Mouse (Mus musculus) layer of hippocampus, adult 2 months (tissue): ENCODE results near the gene Sds. TPM values are rescaled to one million over a fixed set of nuclear protein-coding genes. Genes with fewer than 3 reads are reported as not detected.

Experiments
- DNase-seq, 2 experiments: peaks; one replicate each; pipeline ENCODE4 v3.0.0; 2022; ENCODE audit warnings: low spot score in 2 of 2
- H3K27ac ChIP-seq: fragments of 200-600 bp; 2 replicates; pipeline ENCODE4 v1.8.1; 2022
- H3K4me3 ChIP-seq: fragments of 200-600 bp; 2 replicates; pipeline ENCODE4 v1.8.1; 2022; ENCODE audit warnings: mild to moderate bottlenecking
- CTCF ChIP-seq: fragments of 200-600 bp; conservative IDR thresholded peaks from 2 replicates; pipeline ENCODE4 v1.8.1; 2022; ENCODE audit warnings: antibody characterized with exemption, mild to moderate bottlenecking, moderate library complexity
- total RNA-seq, 2 experiments: library from RNA; stranded (reverse); gene quantifications; 2 replicates each; pipeline ENCODE4 v1.2.3; 2021

The Sds gene
- total RNA-seq, 2 experiments from 2014 or later = 0.31 TPM; not detected in 1

DNA sequence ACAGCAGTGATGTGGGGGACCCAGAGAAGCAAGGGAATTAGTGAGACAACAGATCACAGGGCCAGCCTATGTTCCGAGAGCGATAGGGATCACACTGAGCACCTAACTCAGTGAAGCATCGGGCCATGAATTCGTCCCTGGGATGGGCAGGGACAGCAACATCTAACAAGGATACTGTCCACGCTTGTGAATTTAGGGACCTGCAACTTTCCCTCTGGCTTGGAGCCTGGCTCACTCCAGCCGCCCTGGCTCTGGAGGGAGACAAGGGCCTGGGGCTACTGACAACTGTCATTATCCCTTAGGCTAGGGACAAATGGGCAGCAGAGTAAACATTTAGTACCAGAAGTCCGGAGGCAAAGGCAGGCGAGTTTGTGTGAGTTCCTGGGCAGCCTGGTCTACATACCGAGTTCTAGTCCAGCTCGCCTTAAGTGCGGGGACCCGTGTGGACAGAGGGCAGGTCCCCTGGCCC lies 26.4 kb downstream of the Sds start:
- Histone ChIP-seq H3K27ac (peak overlapping the region; percentile 90), H3K4me3 (peak overlapping the region; percentile 97)
- TF ChIP-seq CTCF = no peak
- no peak for DNase-seq

DNA sequence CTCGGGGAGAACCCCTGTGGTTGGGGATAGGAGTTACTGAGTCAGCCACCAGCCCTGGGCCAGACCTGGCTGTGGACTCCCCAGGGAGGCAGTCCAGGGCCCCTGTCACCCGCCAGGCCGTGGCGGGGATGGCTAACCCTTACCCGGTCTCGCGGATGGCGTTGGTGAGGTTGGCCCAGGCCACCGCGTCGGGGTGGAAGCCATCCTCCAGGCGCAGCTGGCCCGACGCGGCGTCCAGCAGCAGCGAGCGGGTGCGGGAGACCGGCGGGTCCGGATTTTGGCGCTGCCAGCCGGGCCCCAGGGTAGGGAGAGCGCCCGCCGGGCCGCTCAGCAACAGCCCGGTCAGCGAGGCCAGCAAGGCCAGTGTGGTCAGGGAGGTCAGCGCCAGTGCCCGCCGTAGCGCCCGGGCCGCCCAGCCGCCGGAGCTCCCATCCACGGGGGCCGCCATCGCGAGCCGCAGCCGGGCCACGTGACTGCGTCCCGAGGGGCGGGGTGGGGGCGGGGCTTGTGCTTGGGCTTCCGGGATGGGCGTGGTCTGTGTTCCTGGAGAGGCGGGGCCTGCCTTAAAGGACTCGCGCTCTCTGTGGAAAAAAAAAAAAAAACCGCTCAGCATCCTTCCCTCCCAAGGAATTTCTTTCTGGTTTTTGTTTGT lies 26.9 kb downstream of the Sds start, which contains the start of gene Plbd2:
Gene Plbd2, minus strand, starts transcription at position 482 of the 652 bp plus-strand sequence.
- DNase-seq = peak; percentile 75 to 77
- H3K27ac ChIP-seq = peak within 1 kb of the TSS; percentile 90
- peak within 1 kb of the TSS; percentile 97 for H3K4me3 ChIP-seq
- TF ChIP-seq CTCF = no peak

GRCm38 (mm10) chr5:120505368-120505767 lies 29.0 kb downstream of the Sds start:
- TF ChIP-seq CTCF = peak; percentile 98
- Histone ChIP-seq H3K27ac (no peak overlapping the region), H3K4me3 (peak overlapping the region; percentile 13; the same call in 1 of the 2 replicates)
- DNase-seq = peak; percentile 45 to 75

- Histone ChIP-seq H3K27ac (no peak overlapping the region), H3K4me3 (no peak overlapping the region)
- no peak for DNase-seq
- TF ChIP-seq CTCF = no peak
These were observed 29.5 kb downstream of the Sds start for GRCm38 (mm10) chr5:120505781-120506180.

- no peak for TF ChIP-seq CTCF
- no peak for DNase-seq
- Histone ChIP-seq H3K27ac (no peak overlapping the region), H3K4me3 (no peak overlapping the region)
These were observed 30.2 kb downstream of the Sds start for GRCm38 (mm10) chr5:120506490-120506889.

- H3K27ac ChIP-seq = no peak overlapping the region
- no peak overlapping the region for H3K4me3 ChIP-seq
- no peak for TF ChIP-seq CTCF
These were observed 31.0 kb downstream of the Sds start for GRCm38 (mm10) chr5:120507311-120507710.

DNA sequence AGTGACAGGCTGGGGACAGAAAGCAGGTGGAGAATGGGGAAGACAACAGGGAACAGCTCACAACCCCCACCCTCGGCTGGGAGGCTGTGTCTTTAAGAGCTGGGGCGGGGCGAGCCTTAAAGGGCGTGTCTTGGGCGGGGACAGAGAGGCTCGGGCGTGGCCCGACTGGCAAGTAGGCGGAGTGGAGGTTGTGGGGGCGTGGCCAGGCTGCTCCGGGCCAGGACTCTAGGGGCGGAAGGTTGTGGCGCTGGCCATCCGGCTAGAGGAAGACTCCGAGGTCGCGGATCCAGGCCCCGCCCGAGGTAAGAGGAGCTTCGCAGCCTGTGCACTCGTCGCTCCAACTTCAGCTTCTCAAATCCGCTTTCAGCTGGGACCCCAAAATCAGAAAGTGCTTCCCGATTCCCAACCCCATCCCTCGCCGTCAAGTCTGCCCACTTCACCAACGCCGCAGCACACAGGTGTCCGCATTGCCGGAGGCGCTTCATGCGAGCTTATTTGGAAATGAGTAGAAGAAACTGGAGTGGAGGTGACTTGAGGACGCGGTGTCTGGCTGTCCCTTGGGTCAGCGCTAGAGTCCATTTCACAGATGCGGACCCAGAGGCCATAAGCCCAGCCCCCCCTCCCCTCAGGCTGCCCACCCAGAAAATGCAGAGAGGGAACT lies 34.8 kb downstream of the Sds start, which contains the start of gene Slc8b1:
Gene Slc8b1, plus strand, starts transcription at position 187 of the 661 bp plus-strand sequence.
- peak; percentile 87 to 88 for DNase-seq
- Histone ChIP-seq H3K27ac (peak within 1 kb of the TSS; percentile 87), H3K4me3 (peak within 1 kb of the TSS; percentile 72)
- TF ChIP-seq CTCF = 0 out of 2 replicates have a peak, but pooled peaks have one; percentile 9

More at GRCm38 (mm10) chr5:120507311-120507710, 31.0 kb downstream of the Sds start:
- DNase-seq = no peak

- peak overlapping the region; percentile 87 for H3K27ac ChIP-seq
- H3K4me3 ChIP-seq = peak overlapping the region; percentile 72
- no peak for TF ChIP-seq CTCF
- no peak for DNase-seq
These were observed 35.4 kb downstream of the Sds start for GRCm38 (mm10) chr5:120511643-120512220.

DNA sequence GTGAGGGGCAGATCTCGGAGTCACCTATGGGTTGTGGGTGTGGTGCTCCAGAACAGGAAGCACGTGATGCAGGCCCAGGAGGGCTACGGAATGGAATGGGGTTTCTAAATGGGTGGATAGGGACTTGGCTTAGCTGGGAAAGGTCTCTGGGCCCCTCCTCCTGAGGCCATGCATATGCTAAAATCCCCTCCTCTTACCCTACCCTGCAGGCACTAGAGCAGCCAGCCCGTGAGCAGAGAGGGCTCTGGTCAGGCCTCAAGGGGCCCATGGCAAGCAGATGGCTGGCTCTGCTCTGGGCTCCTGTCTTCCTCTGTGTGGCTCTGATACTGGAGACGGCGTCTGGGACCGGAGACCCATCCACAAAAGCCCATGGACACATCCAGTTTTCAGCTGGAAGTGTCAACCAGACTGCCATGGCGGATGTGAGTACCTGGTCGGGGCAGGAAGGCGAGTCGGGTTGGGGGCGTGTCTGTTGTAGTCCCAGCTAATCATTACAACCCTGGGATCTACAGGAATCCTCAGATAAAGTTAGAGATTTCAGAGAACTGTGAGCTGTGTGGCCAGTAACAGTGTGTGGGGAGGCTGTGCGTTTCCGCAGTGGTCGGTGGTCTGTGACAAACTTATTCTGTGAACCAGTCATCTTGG lies 36.7 kb downstream of the Sds start:
- Histone ChIP-seq H3K4me3 (no peak overlapping the region), H3K27ac (no peak overlapping the region)
- no peak for DNase-seq
- no peak for TF ChIP-seq CTCF

- no peak for TF ChIP-seq CTCF
- no peak for DNase-seq
These were observed 37.8 kb downstream of the Sds start for GRCm38 (mm10) chr5:120514031-120514677.

GRCm38 (mm10) chr5:120514754-120515153 lies 38.4 kb downstream of the Sds start:
- H3K27ac ChIP-seq = peak overlapping the region; percentile 32; the same call in 1 of the 2 replicates
- H3K4me3 ChIP-seq = no peak overlapping the region
- no peak for TF ChIP-seq CTCF
- DNase-seq = no peak

More at GRCm38 (mm10) chr5:120514031-120514677, 37.8 kb downstream of the Sds start:
- no peak overlapping the region for H3K4me3 ChIP-seq
- no peak overlapping the region for H3K27ac ChIP-seq

DNA sequence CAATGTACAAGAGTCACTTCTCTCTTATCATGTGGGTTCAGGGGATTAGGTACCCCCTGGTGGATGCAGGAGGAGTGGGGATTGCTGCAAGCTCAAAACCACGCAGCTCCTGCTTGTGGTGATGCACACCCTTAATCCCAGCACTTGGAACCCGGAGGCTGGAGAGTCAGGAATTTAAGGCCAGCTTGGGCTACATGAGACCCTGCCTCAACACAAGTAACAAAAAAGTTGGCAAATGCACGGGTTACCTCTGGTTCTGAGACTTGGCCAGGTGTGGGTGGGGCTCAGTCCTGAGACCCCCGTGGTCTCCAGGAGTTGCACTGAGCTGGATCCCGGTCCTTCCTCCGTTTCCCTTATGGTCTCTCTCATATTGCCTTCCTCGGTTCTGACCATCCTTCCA lies 39.1 kb downstream of the Sds start:
- TF ChIP-seq CTCF = 0 out of 2 replicates have a peak, but pooled peaks have one; percentile 14
- H3K4me3 ChIP-seq = no peak overlapping the region
- no peak for DNase-seq
- no peak overlapping the region; the same call in 1 of the 2 replicates for H3K27ac ChIP-seq
